Mouse (Mus musculus): ENCODE data around the gene Mast3.

- TF ChIP-seq GATA1 (IDR thresholded peaks at IDR 0.05; ENCODE audit: low read length), result no peak
- TF ChIP-seq TAL1 (IDR thresholded peaks at IDR 0.05; ENCODE audit: low read length), result no peak
These were observed 44.6 kb upstream of the Mast3 start for GRCm38 (mm10) chr8:70849333-70849990.

Measured in erythroblast, embryonic 14.5 days (primary cell).